Mouse (Mus musculus): ENCODE results near the gene Kti12. TPM values are rescaled to one million over a fixed set of nuclear protein-coding genes. Genes with fewer than 3 reads are reported as not detected.

The Kti12 gene
- total RNA-seq, 1 experiment: 26.7 TPM

GRCm38 (mm10) chr4:108832916-108833827, 14.4 kb upstream of the Kti12 start, which contains the start of gene Btf3l4:
TSS of gene Btf3l4 (minus strand) at chr4:108833614.
- Histone ChIP-seq H3K4me1 (ENCODE audit: control insufficient read depth in 2 of 2, insufficient read depth in 2 of 2, low read length in 2 of 2, poor library complexity in 1 of 2) (peaks cover 0 to 8% of the 10 kb centered on the region in 2 experiments; a peak in 1 of 4 replicates), H3K9me3 (ENCODE audit: control insufficient read depth, insufficient read depth, low read depth, low read length) (no peaks in the 10 kb centered on the region), H3K4me3 (ENCODE audit: insufficient read depth in 1 of 2, low read depth in 1 of 2, low read length in 2 of 2, poor library complexity in 1 of 2, severe bottlenecking in 1 of 2) (peak within 1 kb of the TSS; percentile 94 to 97), H3K27ac (ENCODE audit: insufficient read depth, low read depth, low read length, poor library complexity, severe bottlenecking) (peak within 1 kb of the TSS; percentile 94), H3K36me3 (ENCODE audit: control insufficient read depth, insufficient read depth, low read length, poor library complexity, severe bottlenecking) (no peaks in the 10 kb centered on the region), H3K9ac (ENCODE audit: insufficient read depth, low read depth, low read length, poor library complexity, severe bottlenecking) (peak within 1 kb of the TSS; percentile 94)
- TF ChIP-seq MAFK (IDR thresholded peaks at IDR 0.05; ENCODE audit: insufficient read depth, low read depth, low read length) (no peak), ZC3H11A (IDR thresholded peaks at IDR 0.05; ENCODE audit: borderline replicate concordance, low read depth, low read length) (no peak), ZNF384 (IDR thresholded peaks at IDR 0.05; ENCODE audit: low read depth, low read length) (no peak), CHD2 (IDR thresholded peaks at IDR 0.05; ENCODE audit: low read depth, low read length) (peak; percentile 16; the same call in 1 of the 2 replicates), HCFC1 (IDR thresholded peaks at IDR 0.05; ENCODE audit: borderline replicate concordance, insufficient read depth, low read length) (peak; percentile 85)
- peak; percentile 87 for DNase-seq (ENCODE audit: low read depth, low spot score)
- in situ Hi-C loops (cut with MboI; ENCODE audit: low sequenced_read_pairs in 2 of 2, unreplicated experiment in 2 of 2): no loop called here

- peak overlapping the region; percentile 94 for H3K4me3 ChIP-seq (ENCODE audit: insufficient read depth in 1 of 2, low read depth in 1 of 2, low read length in 2 of 2, poor library complexity in 1 of 2, severe bottlenecking in 1 of 2)
- peak overlapping the region; percentile 91 for H3K27ac ChIP-seq (ENCODE audit: insufficient read depth, low read depth, low read length, poor library complexity, severe bottlenecking)
- no peak for DNase-seq (ENCODE audit: low read depth, low spot score)
- H3K4me1 ChIP-seq (ENCODE audit: control insufficient read depth in 2 of 2, insufficient read depth in 2 of 2, low read length in 2 of 2, poor library complexity in 1 of 2): peaks cover 0 to 8% of the 10 kb centered on the region in 2 experiments; a peak in 1 of 4 replicates
- H3K9ac ChIP-seq (ENCODE audit: insufficient read depth, low read depth, low read length, poor library complexity, severe bottlenecking): peak overlapping the region; percentile 79
- in situ Hi-C loops (cut with MboI; ENCODE audit: low sequenced_read_pairs in 2 of 2, unreplicated experiment in 2 of 2): no loop called here
- H3K36me3 ChIP-seq (ENCODE audit: control insufficient read depth, insufficient read depth, low read length, poor library complexity, severe bottlenecking): no peaks in the 10 kb centered on the region
- H3K9me3 ChIP-seq (ENCODE audit: control insufficient read depth, insufficient read depth, low read depth, low read length): no peaks in the 10 kb centered on the region
- TF ChIP-seq CHD2 (IDR thresholded peaks at IDR 0.05; ENCODE audit: low read depth, low read length) (0 out of 2 replicates have a peak, but pooled peaks have one; percentile 1), ZNF384 (IDR thresholded peaks at IDR 0.05; ENCODE audit: low read depth, low read length) (no peak)
These were observed 13.8 kb upstream of the Kti12 start for GRCm38 (mm10) chr4:108833828-108834114.

- TF ChIP-seq CHD2 (IDR thresholded peaks at IDR 0.05; ENCODE audit: low read depth, low read length) (no peak; the same call in 1 of the 2 replicates), MAFK (IDR thresholded peaks at IDR 0.05; ENCODE audit: insufficient read depth, low read depth, low read length) (0 out of 2 replicates have a peak, but pooled peaks have one; percentile 40), ZNF384 (IDR thresholded peaks at IDR 0.05; ENCODE audit: low read depth, low read length) (peak; percentile 99)
- Histone ChIP-seq H3K36me3 (ENCODE audit: control insufficient read depth, insufficient read depth, low read length, poor library complexity, severe bottlenecking) (no peaks in the 10 kb centered on the region), H3K27ac (ENCODE audit: insufficient read depth, low read depth, low read length, poor library complexity, severe bottlenecking) (peak within 1 kb of the TSS; percentile 91), H3K4me1 (ENCODE audit: control insufficient read depth in 2 of 2, insufficient read depth in 2 of 2, low read length in 2 of 2, poor library complexity in 1 of 2) (peaks cover 0 to 8% of the 10 kb centered on the region in 2 experiments; a peak in 1 of 4 replicates), H3K9ac (ENCODE audit: insufficient read depth, low read depth, low read length, poor library complexity, severe bottlenecking) (peak within 1 kb of the TSS; percentile 94), H3K4me3 (ENCODE audit: insufficient read depth in 1 of 2, low read depth in 1 of 2, low read length in 2 of 2, poor library complexity in 1 of 2, severe bottlenecking in 1 of 2) (peak within 1 kb of the TSS; percentile 94 to 97), H3K9me3 (ENCODE audit: control insufficient read depth, insufficient read depth, low read depth, low read length) (no peaks in the 10 kb centered on the region)
- DNase-seq (ENCODE audit: low read depth, low spot score): peak; percentile 90
- in situ Hi-C loops (cut with MboI; ENCODE audit: low sequenced_read_pairs in 2 of 2, unreplicated experiment in 2 of 2): no loop called here
These were observed 13.2 kb upstream of the Kti12 start, which contains the start of gene Txndc12 for GRCm38 (mm10) chr4:108834115-108834970. TSS of gene Txndc12 (plus strand) at chr4:108834601.

GRCm38 (mm10) chr4:108834971-108835311, 12.6 kb upstream of the Kti12 start:
- Histone ChIP-seq H3K27ac (ENCODE audit: insufficient read depth, low read depth, low read length, poor library complexity, severe bottlenecking) (peak overlapping the region; percentile 62), H3K9me3 (ENCODE audit: control insufficient read depth, insufficient read depth, low read depth, low read length) (no peaks in the 10 kb centered on the region), H3K36me3 (ENCODE audit: control insufficient read depth, insufficient read depth, low read length, poor library complexity, severe bottlenecking) (no peaks in the 10 kb centered on the region), H3K4me3 (ENCODE audit: insufficient read depth in 1 of 2, low read depth in 1 of 2, low read length in 2 of 2, poor library complexity in 1 of 2, severe bottlenecking in 1 of 2) (peak overlapping the region; percentile 94), H3K4me1 (ENCODE audit: control insufficient read depth in 2 of 2, insufficient read depth in 2 of 2, low read length in 2 of 2, poor library complexity in 1 of 2) (peaks cover 0 to 8% of the 10 kb centered on the region in 2 experiments; a peak in 1 of 4 replicates), H3K9ac (ENCODE audit: insufficient read depth, low read depth, low read length, poor library complexity, severe bottlenecking) (peak overlapping the region; percentile 82)
- no peak for TF ChIP-seq CHD2 (IDR thresholded peaks at IDR 0.05; ENCODE audit: low read depth, low read length)
- no peak for TF ChIP-seq MAFK (IDR thresholded peaks at IDR 0.05; ENCODE audit: insufficient read depth, low read depth, low read length)
- TF ChIP-seq ZC3H11A (IDR thresholded peaks at IDR 0.05; ENCODE audit: borderline replicate concordance, low read depth, low read length): no peak
- TF ChIP-seq ZNF384 (IDR thresholded peaks at IDR 0.05; ENCODE audit: low read depth, low read length): no peak
- TF ChIP-seq HCFC1 (IDR thresholded peaks at IDR 0.05; ENCODE audit: borderline replicate concordance, insufficient read depth, low read length): no peak
- in situ Hi-C loops (cut with MboI; ENCODE audit: low sequenced_read_pairs in 2 of 2, unreplicated experiment in 2 of 2): no loop called here
- no peak for DNase-seq (ENCODE audit: low read depth, low spot score)

Data from ES-E14 (cell line).